ENCODE assay signal across 13 mouse cellular contexts in genomic region chr16:23909015-23909354, GRCm38 (mm10). TPM values are rescaled to one million over a fixed set of nuclear protein-coding genes. Genes with fewer than 3 reads are reported as not detected.
"Had no signal": no experiment of that assay in that cellular context is flagged by ENCODE, and none has a peak within 500 bp of the region (broad histone marks: within the 10 kb centered on the region; RNA-seq: fewer than 3 reads in every experiment).

No protein-coding gene starts in this region.

RNA-seq across cellular contexts. Expression of gene Sst, which starts 18.2 kb away (rescaled TPM):
- total RNA-seq: common myeloid progenitor, adult 5-6 weeks; gastrocnemius, adult 18-20 months; gastrocnemius, adult 2 months; gastrocnemius, adult 8-10 months; gastrocnemius, postnatal 14 days; gastrocnemius, postnatal 25 days; gastrocnemius, postnatal 36 days; gastrocnemius, postnatal 4 days; granulocyte monocyte progenitor cell, adult 5-6 weeks; heart, adult 18-20 months; heart, adult 2 months; heart, adult 8-10 months had no signal

RNA-seq across cellular contexts. Expression of gene Rtp2, which starts 23.2 kb away (rescaled TPM):
- total RNA-seq: common myeloid progenitor, adult 5-6 weeks; gastrocnemius, adult 18-20 months; gastrocnemius, adult 2 months; gastrocnemius, adult 8-10 months; gastrocnemius, postnatal 10 days; gastrocnemius, postnatal 14 days; gastrocnemius, postnatal 25 days; gastrocnemius, postnatal 36 days; gastrocnemius, postnatal 4 days; granulocyte monocyte progenitor cell, adult 5-6 weeks; heart, adult 18-20 months; heart, adult 2 months; heart, adult 8-10 months had no signal
